Mouse (Mus musculus): Measurements from ENCODE around the gene Sowahc. TPM values are rescaled to one million over a fixed set of nuclear protein-coding genes. Genes with fewer than 3 reads are reported as not detected.

Gene Sowahc
- polyA plus RNA-seq, 1 experiment from 2014 or later: 18.7 TPM

- 88% methylated on average over 6 of the region's 6 CpGs for WGBS
- no peak for ATAC-seq (ENCODE audit: low FRiP score, low read depth)
Observed at GRCm38 (mm10) chr10:59259572-59259971, 37.8 kb downstream of the Sowahc start.

GRCm38 (mm10) chr10:59261603-59262002, 39.9 kb downstream of the Sowahc start:
- Histone ChIP-seq H3K4me1 (peaks cover 9% of the 10 kb centered on the region), H3K9ac (replicated peaks) (no peak overlapping the region), H3K4me2 (replicated peaks) (no peak overlapping the region), H3K9me3 (no peaks in the 10 kb centered on the region), H3K36me3 (no peaks in the 10 kb centered on the region), H3K27me3 (no peaks in the 10 kb centered on the region), H3K27ac (replicated peaks) (no peak overlapping the region), H3K4me3 (no peak overlapping the region)
- no peak for ATAC-seq (ENCODE audit: low FRiP score, low read depth)
- WGBS: 68% methylated on average over 3 of the region's 3 CpGs

More at GRCm38 (mm10) chr10:59259572-59259971, 37.8 kb downstream of the Sowahc start:
- no peaks in the 10 kb centered on the region for H3K36me3 ChIP-seq
- no peak overlapping the region for H3K4me3 ChIP-seq
- no peaks in the 10 kb centered on the region for H3K27me3 ChIP-seq
- no peak overlapping the region for H3K9ac ChIP-seq (replicated peaks)
- H3K4me2 ChIP-seq (replicated peaks): no peak overlapping the region
- no peaks in the 10 kb centered on the region for H3K9me3 ChIP-seq
- no peak overlapping the region for H3K27ac ChIP-seq (replicated peaks)
- H3K4me1 ChIP-seq: peaks cover 9% of the 10 kb centered on the region

GRCm38 (mm10) chr10:59262021-59262420, 40.3 kb downstream of the Sowahc start:
- Histone ChIP-seq H3K36me3 (no peaks in the 10 kb centered on the region), H3K27ac (replicated peaks) (no peak overlapping the region), H3K9me3 (no peaks in the 10 kb centered on the region), H3K27me3 (no peaks in the 10 kb centered on the region), H3K4me1 (peaks cover 9% of the 10 kb centered on the region), H3K4me3 (no peak overlapping the region), H3K4me2 (replicated peaks) (no peak overlapping the region), H3K9ac (replicated peaks) (no peak overlapping the region)
- 88% methylated on average over 1 of the region's 1 CpGs for WGBS
- no peak for ATAC-seq (ENCODE audit: low FRiP score, low read depth)

- no peak for ATAC-seq (ENCODE audit: low FRiP score, low read depth)
- Histone ChIP-seq H3K27ac (replicated peaks) (no peak overlapping the region), H3K4me1 (peaks cover 9% of the 10 kb centered on the region), H3K9me3 (no peaks in the 10 kb centered on the region), H3K9ac (replicated peaks) (no peak overlapping the region), H3K36me3 (no peaks in the 10 kb centered on the region), H3K4me2 (replicated peaks) (no peak overlapping the region), H3K4me3 (no peak overlapping the region), H3K27me3 (no peaks in the 10 kb centered on the region)
- WGBS: 76% methylated on average over 7 of the region's 7 CpGs
Observed at GRCm38 (mm10) chr10:59262979-59263378, 41.2 kb downstream of the Sowahc start.

- WGBS: 80% methylated on average over 7 of the region's 7 CpGs
- Histone ChIP-seq H3K9me3 (no peaks in the 10 kb centered on the region), H3K9ac (replicated peaks) (no peak overlapping the region), H3K4me2 (replicated peaks) (no peak overlapping the region), H3K27me3 (no peaks in the 10 kb centered on the region), H3K27ac (replicated peaks) (no peak overlapping the region), H3K4me1 (peaks cover 9% of the 10 kb centered on the region), H3K36me3 (no peaks in the 10 kb centered on the region), H3K4me3 (no peak overlapping the region)
- no peak for ATAC-seq (ENCODE audit: low FRiP score, low read depth)
Observed at GRCm38 (mm10) chr10:59265067-59265466, 43.3 kb downstream of the Sowahc start.

- ATAC-seq (ENCODE audit: low FRiP score, low read depth): no peak
- H3K4me1 ChIP-seq: peaks cover 9% of the 10 kb centered on the region
- no peaks in the 10 kb centered on the region for H3K9me3 ChIP-seq
- no peaks in the 10 kb centered on the region for H3K36me3 ChIP-seq
- 69% methylated on average over 4 of the region's 4 CpGs for WGBS
- no peaks in the 10 kb centered on the region for H3K27me3 ChIP-seq
- H3K4me3 ChIP-seq: no peak overlapping the region
- H3K27ac ChIP-seq (replicated peaks): no peak overlapping the region
- no peak overlapping the region for H3K9ac ChIP-seq (replicated peaks)
- H3K4me2 ChIP-seq (replicated peaks): no peak overlapping the region
Observed at GRCm38 (mm10) chr10:59265674-59266073, 43.9 kb downstream of the Sowahc start.

- H3K9me3 ChIP-seq: no peaks in the 10 kb centered on the region
- H3K4me3 ChIP-seq: no peak overlapping the region
- no peak overlapping the region for H3K9ac ChIP-seq (replicated peaks)
- 88% methylated on average over 1 of the region's 1 CpGs for WGBS
- no peaks in the 10 kb centered on the region for H3K36me3 ChIP-seq
- H3K27me3 ChIP-seq: no peaks in the 10 kb centered on the region
- no peak overlapping the region for H3K27ac ChIP-seq (replicated peaks)
- H3K4me2 ChIP-seq (replicated peaks): no peak overlapping the region
- no peak for ATAC-seq (ENCODE audit: low FRiP score, low read depth)
- peaks cover 9% of the 10 kb centered on the region for H3K4me1 ChIP-seq
Observed at GRCm38 (mm10) chr10:59266097-59266496, 44.3 kb downstream of the Sowahc start.

- 94% methylated on average over 2 of the region's 2 CpGs for WGBS
- no peak overlapping the region for H3K9ac ChIP-seq (replicated peaks)
- H3K9me3 ChIP-seq: no peaks in the 10 kb centered on the region
- no peak for ATAC-seq (ENCODE audit: low FRiP score, low read depth)
- 0 out of 2 replicates have a peak, but pooled peaks cover 1% of the 10 kb centered on the region for H3K4me1 ChIP-seq
- no peaks in the 10 kb centered on the region for H3K27me3 ChIP-seq
- no peak overlapping the region for H3K4me3 ChIP-seq
- no peak overlapping the region for H3K4me2 ChIP-seq (replicated peaks)
- no peaks in the 10 kb centered on the region for H3K36me3 ChIP-seq
- no peak overlapping the region for H3K27ac ChIP-seq (replicated peaks)
Observed at GRCm38 (mm10) chr10:59267275-59267674, 45.5 kb downstream of the Sowahc start.

GRCm38 (mm10) chr10:59268109-59268508, 46.4 kb downstream of the Sowahc start:
- no peak for ATAC-seq (ENCODE audit: low FRiP score, low read depth)
- no peaks in the 10 kb centered on the region for H3K27me3 ChIP-seq
- H3K9ac ChIP-seq (replicated peaks): no peak overlapping the region
- no peak overlapping the region for H3K27ac ChIP-seq (replicated peaks)
- no peaks in the 10 kb centered on the region for H3K4me1 ChIP-seq
- H3K36me3 ChIP-seq: no peaks in the 10 kb centered on the region
- WGBS: 67% methylated on average over 4 of the region's 4 CpGs
- no peaks in the 10 kb centered on the region for H3K9me3 ChIP-seq
- H3K4me2 ChIP-seq (replicated peaks): no peak overlapping the region
- H3K4me3 ChIP-seq: no peak overlapping the region

GRCm38 (mm10) chr10:59268754-59269153, 47.0 kb downstream of the Sowahc start:
- H3K27ac ChIP-seq (replicated peaks): no peak overlapping the region
- no peak overlapping the region for H3K9ac ChIP-seq (replicated peaks)
- no peaks in the 10 kb centered on the region for H3K4me1 ChIP-seq
- H3K36me3 ChIP-seq: no peaks in the 10 kb centered on the region
- H3K27me3 ChIP-seq: no peaks in the 10 kb centered on the region
- H3K4me3 ChIP-seq: no peak overlapping the region
- 34% methylated on average over 3 of the region's 3 CpGs for WGBS
- ATAC-seq (ENCODE audit: low FRiP score, low read depth): no peak
- no peaks in the 10 kb centered on the region for H3K9me3 ChIP-seq
- no peak overlapping the region for H3K4me2 ChIP-seq (replicated peaks)

- Histone ChIP-seq H3K27ac (replicated peaks) (no peak overlapping the region), H3K36me3 (no peaks in the 10 kb centered on the region), H3K9me3 (no peaks in the 10 kb centered on the region), H3K4me2 (replicated peaks) (no peak overlapping the region), H3K9ac (replicated peaks) (no peak overlapping the region), H3K4me3 (no peak overlapping the region), H3K27me3 (no peaks in the 10 kb centered on the region), H3K4me1 (no peaks in the 10 kb centered on the region)
- ATAC-seq (ENCODE audit: low FRiP score, low read depth): no peak
- 90% methylated on average over 5 of the region's 5 CpGs for WGBS
Observed at GRCm38 (mm10) chr10:59275745-59276144, 54.0 kb downstream of the Sowahc start.
